Mouse (Mus musculus): ENCODE measurements at regions not wholly inside any gene's neighbourhood (a gene's known extent, or its start where the extent isn't known, plus 50 kb on each side); places are given as distances from the start of the nearest gene placed in this dataset.

- TF ChIP-seq POLR2AphosphoS5 (IDR thresholded peaks at IDR 0.05; ENCODE audit: borderline replicate concordance, low read depth, low read length) (no peak), ZC3H11A (IDR thresholded peaks at IDR 0.05; ENCODE audit: low read depth, low read length) (no peak), MAX (IDR thresholded peaks at IDR 0.05; ENCODE audit: low read length) (no peak), MXI1 (IDR thresholded peaks at IDR 0.05; ENCODE audit: low read depth, low read length) (no peak), ETS1 (IDR thresholded peaks at IDR 0.05; ENCODE audit: low read depth, low read length) (no peak), TAL1 (IDR thresholded peaks at IDR 0.05; ENCODE audit: low read length) (no peak), CTCF (IDR thresholded peaks at IDR 0.05 in 2 of 3, conservative IDR thresholded peaks at IDR 0.05 in 1 of 3; ENCODE audit: control insufficient read depth in 1 of 3, insufficient read depth in 1 of 3, low read depth in 2 of 3, low read length in 3 of 3, poor library complexity in 1 of 3, severe bottlenecking in 1 of 3) (no peak), CHD2 (IDR thresholded peaks at IDR 0.05; ENCODE audit: low read length) (no peak), MYB (IDR thresholded peaks at IDR 0.05; ENCODE audit: low read depth, low read length) (no peak), RCOR1 (IDR thresholded peaks at IDR 0.05; ENCODE audit: low read depth, low read length) (no peak), POLR2A (IDR thresholded peaks at IDR 0.05; ENCODE audit: control insufficient read depth in 1 of 2, insufficient read depth in 1 of 2, low read depth in 1 of 2, low read length in 2 of 2, poor library complexity in 1 of 2) (no peak)
Observed at GRCm38 (mm10) chr7:118309733-118310132, 66.3 kb upstream of the Smg1 start.

Measured in MEL (cell line).